Mouse (Mus musculus) kidney, adult 2 months (tissue): ENCODE results near the gene Kcnk6. TPM values are rescaled to one million over a fixed set of nuclear protein-coding genes. Genes with fewer than 3 reads are reported as not detected.
"Not testable (repeated sequence)": the region's sequence is repeated elsewhere in the genome, so short reads cannot be mapped to it uniquely, and the experiment has no call there.

ENCODE experiments used
- DNase-seq: peaks from one replicate; pipeline ENCODE4 v3.0.0; 2021
- H3K27ac ChIP-seq: fragments of 200-500 bp; 2 replicates; pipeline ENCODE4 v1.5.1; 2012; ENCODE audit warnings: low read depth, low read length, control low read depth, inconsistent platforms; ENCODE audit not compliant: insufficient read depth
- H3K27me3 ChIP-seq: fragments of 200-500 bp; replicated peaks from 2 replicates; pipeline ENCODE4 v1.6.1; 2012; ENCODE audit warnings: mild to moderate bottlenecking, moderate library complexity, low read length, inconsistent platforms; ENCODE audit not compliant: control insufficient read depth, insufficient read depth
- H3K36me3 ChIP-seq: fragments of 200-500 bp; 2 replicates; pipeline ENCODE4 v1.6.1; 2012; ENCODE audit warnings: mild to moderate bottlenecking, moderate library complexity, low read length, inconsistent platforms; ENCODE audit not compliant: control insufficient read depth, insufficient read depth
- H3K4me1 ChIP-seq: fragments of 200-500 bp; 2 replicates; pipeline ENCODE4 v1.6.1; 2011; ENCODE audit warnings: low read length; ENCODE audit not compliant: control insufficient read depth, insufficient read depth
- H3K4me3 ChIP-seq: fragments of 200-500 bp; 2 replicates; pipeline ENCODE4 v1.5.1; 2011; ENCODE audit warnings: mild to moderate bottlenecking, low read depth, low read length, control low read depth; ENCODE audit not compliant: insufficient read depth
- CTCF ChIP-seq: fragments of 200-500 bp; conservative IDR thresholded peaks from 2 replicates; pipeline ENCODE4 v1.5.1; 2011; ENCODE audit warnings: low read depth, mild to moderate bottlenecking, control low read depth, low read length, moderate library complexity, mixed read lengths; ENCODE audit not compliant: insufficient read depth, insufficient read length
- POLR2A ChIP-seq: fragments of 200-500 bp; IDR thresholded peaks from one replicate; pipeline ENCODE4 v1.6.1; 2011; ENCODE audit warnings: low read depth, low read length, control low read depth
- WGBS: fragments of 180-500 bp; shearing (Covaris S2); methylation state at CpG from one replicate; pipeline ENCODE4 v1.1.7; 2018; 5-methylcytosine and 5-hydroxymethylcytosine counted together
- polyA plus RNA-seq: library from polyadenylated mRNA; depleted of rRNA; stranded (reverse); fragments of >200 nt; gene quantifications from 2 replicates; pipeline ENCODE4 v1.2.3, GENCODE M21; 2012

Gene Kcnk6
- polyA plus RNA-seq, 1 experiment = 5.6 TPM

DNA sequence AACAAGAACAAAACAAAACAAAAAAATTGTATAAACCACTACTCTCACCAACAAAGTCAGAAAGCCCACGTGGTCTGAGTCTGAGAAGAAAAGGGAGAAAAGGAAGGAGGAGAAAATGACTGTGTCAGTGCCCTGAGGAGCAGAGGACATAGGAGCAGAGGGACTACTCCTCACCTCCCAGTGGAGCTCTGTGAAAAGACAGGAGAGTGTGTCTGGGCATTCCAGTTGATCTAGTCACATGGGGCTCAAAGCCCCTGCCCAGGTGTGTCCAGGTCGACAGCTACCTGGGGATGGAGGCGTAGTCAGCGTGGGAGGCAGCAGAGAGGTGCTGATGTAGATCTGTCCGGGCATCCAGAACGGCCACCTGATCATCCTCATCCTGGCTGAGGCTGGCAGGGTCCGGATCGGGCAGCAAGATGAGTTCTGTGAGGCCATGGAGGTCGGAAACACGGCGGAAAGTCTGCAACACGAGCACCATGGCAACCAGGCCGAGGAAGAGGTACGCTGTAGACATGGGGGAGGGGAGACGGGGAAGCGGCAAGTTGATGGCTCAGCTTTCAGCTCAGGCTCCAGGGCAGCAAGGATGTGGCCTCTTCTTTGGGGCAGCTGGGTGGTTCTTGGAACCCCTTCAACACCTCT is 7.4 kb downstream of the Kcnk6 start:
- H3K4me3 ChIP-seq = no peak overlapping the region
- no peaks in the 10 kb centered on the region for H3K27me3 ChIP-seq

DNA sequence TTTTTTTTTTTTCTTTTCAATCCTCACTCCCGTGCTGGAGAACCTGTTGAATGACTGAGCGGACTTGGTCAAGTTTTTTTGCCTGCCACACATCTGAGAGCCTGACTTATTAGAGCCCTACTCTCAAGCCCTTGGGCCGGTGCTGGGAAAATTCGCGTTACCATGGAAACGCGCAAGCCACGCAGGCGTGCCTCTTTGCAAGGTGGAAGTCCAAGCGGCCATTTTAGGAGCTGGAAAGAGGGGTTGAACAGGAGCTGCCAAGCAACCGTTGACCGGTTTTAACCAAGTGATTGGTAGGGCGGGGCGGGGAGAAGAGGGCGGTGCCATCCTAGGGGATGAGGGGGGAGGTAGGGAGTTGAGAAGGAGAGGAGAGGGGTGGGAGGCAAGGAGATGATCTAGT is 17.5 kb downstream of the Kcnk6 start:
- no peaks in the 10 kb centered on the region for H3K4me1 ChIP-seq
- 59% methylated on average over 15 of the region's 15 CpGs for WGBS
- no peaks in the 10 kb centered on the region for H3K27me3 ChIP-seq
- TF ChIP-seq POLR2A (no peak), CTCF (no peak)
- H3K4me3 ChIP-seq = no peak overlapping the region
- H3K27ac ChIP-seq = no peak overlapping the region
- H3K36me3 ChIP-seq = no peaks in the 10 kb centered on the region
- DNase-seq = no peak

More for the DNA sequence above, 7.4 kb downstream of the Kcnk6 start:
- Histone ChIP-seq H3K36me3 (no peaks in the 10 kb centered on the region), H3K27ac (no peak overlapping the region), H3K4me1 (no peaks in the 10 kb centered on the region)
- 27% methylated on average over 16 of the region's 16 CpGs for WGBS
- no peak for DNase-seq
- no peak for TF ChIP-seq POLR2A
- TF ChIP-seq CTCF = no peak

- no peak for TF ChIP-seq POLR2A
- TF ChIP-seq CTCF = no peak
- peak; percentile 50 for DNase-seq
- Histone ChIP-seq H3K27ac (no peak overlapping the region), H3K4me3 (no peak overlapping the region), H3K36me3 (no peaks in the 10 kb centered on the region), H3K4me1 (no peaks in the 10 kb centered on the region), H3K27me3 (no peaks in the 10 kb centered on the region)
- WGBS = 23% methylated on average over 2 of the region's 2 CpGs
Measured at GRCm38 (mm10) chr7:29214236-29214635, 18.1 kb downstream of the Kcnk6 start.

DNA sequence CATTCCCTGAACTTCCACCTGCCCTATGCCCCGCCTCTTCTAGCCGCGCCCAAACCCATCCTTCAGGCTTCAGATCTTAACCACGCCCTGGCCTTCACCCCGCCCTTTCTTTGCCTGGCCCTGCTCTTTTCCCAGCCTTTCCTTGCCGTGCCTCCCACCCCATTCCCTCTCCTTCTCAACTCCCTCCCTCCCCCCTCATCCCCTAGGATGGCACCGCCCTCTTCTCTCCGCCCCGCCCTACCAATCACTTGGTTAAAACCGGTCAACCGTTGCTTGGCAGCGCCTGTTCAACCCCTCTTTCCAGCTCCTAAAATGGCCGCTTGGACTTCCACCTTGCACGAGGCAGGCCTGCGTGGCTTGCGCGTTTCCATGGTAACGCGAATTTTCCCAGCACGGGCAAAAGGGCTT is 18.6 kb downstream of the Kcnk6 start, which contains the start of gene Catsperg1:
Gene Catsperg1 (minus strand): TSS at position 361 of the 408 bp plus-strand sequence.
- DNase-seq = peak; percentile 67
- no peaks in the 10 kb centered on the region for H3K4me1 ChIP-seq
- 13% methylated on average over 20 of the region's 20 CpGs for WGBS
- H3K27me3 ChIP-seq = no peaks in the 10 kb centered on the region
- TF ChIP-seq POLR2A (no peak), CTCF (no peak)
- H3K36me3 ChIP-seq = no peaks in the 10 kb centered on the region
- no peak within 1 kb of the TSS for H3K4me3 ChIP-seq
- H3K27ac ChIP-seq = no peak within 1 kb of the TSS

- not testable (repeated sequence) for H3K4me3 ChIP-seq, H3K27ac ChIP-seq, H3K27me3 ChIP-seq, DNase-seq, H3K4me1 ChIP-seq, H3K36me3 ChIP-seq
- WGBS = 39% methylated on average over 40 of the region's 40 CpGs
Measured at GRCm38 (mm10) chr7:29212775-29213560, 19.3 kb downstream of the Kcnk6 start.

DNA sequence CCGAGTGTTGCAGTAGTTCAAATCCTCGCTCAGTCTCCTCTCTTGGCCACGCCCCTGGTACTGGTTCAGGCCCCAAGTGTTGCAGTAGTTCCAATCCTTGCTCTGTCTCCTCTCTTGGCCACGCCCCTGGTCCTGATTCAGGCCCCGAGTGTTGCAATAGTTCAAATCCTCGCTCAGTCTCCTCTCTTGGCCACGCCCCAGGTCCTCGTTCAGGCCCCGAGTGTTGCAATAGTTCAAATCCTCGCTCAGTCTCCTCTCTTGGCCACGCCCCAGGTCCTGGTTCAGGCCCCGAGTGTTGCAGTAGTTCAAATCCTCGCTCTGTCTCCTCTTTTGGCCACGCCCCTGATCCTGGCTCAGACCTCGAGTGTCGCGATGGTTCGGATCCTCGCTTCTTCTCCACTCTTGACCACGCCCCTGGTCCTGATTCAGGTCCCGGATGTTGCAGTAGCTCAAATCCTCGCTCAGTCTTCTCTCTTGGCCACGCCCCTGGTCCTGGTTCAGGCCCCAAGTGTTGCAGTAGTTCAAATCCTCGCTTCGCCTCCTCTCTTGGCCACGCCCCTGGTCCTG is 20.0 kb downstream of the Kcnk6 start:
- H3K27ac ChIP-seq = no peak overlapping the region
- H3K4me1 ChIP-seq = no peaks in the 10 kb centered on the region
- H3K27me3 ChIP-seq = no peaks in the 10 kb centered on the region
- H3K36me3 ChIP-seq = no peaks in the 10 kb centered on the region
- TF ChIP-seq POLR2A (no peak), CTCF (no peak)
- no peak for DNase-seq
- 36% methylated on average over 26 of the region's 26 CpGs for whole genome bisulfite sequencing
- H3K4me3 ChIP-seq = peak overlapping the region; percentile 48; the same call in 1 of the 2 replicates
